Mouse (Mus musculus): ENCODE data around the gene D430042O09Rik.

GRCm38 (mm10) chr7:125920801-125921200 is 213.1 kb downstream of the D430042O09Rik start:
- TF ChIP-seq CTCF (IDR thresholded peaks at IDR 0.05; ENCODE audit: low read depth, low read length): no peak
- TF ChIP-seq POLR2A (IDR thresholded peaks at IDR 0.05; ENCODE audit: borderline replicate concordance, low read depth, low read length): no peak
